Comparison of ENCODE assay signal across 10 mouse cellular contexts in the genomic region with DNA sequence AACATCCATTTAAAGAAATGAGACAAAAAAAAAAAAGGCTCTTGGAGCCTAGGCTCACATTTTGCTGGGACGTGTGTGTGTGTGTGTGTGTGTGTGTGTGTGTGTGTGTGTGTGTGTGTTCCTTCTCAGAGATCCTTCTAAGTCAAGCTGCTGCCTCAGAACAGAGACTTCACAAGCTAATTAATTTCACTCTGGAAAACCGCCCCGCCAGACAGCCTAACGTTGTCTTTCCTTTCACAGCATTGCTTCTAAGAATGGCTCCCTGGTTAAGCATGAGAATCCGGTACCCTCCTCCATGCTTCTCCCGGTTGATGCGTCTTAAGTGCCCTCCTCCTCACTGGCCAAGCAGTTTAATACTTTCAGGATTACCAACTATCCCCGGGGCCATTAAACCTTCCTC.
A peak's percentile ranks its signal among the peaks of the same experiment; 100 is the strongest.
DNase-seq lines count a peak whose midpoint lies in the region; ATAC-seq and TF ChIP-seq lines count a peak whose summit lies in the region.
"Had no signal": no experiment of that assay in that cellular context is flagged by ENCODE, and none has a peak within 500 bp of the region (broad histone marks: within the 10 kb centered on the region; RNA-seq: fewer than 3 reads in every experiment).

No protein-coding gene starts in this region.

- no peaks in the 10 kb centered on the region for H3K9me3 ChIP-seq in embryonic facial prominence, embryonic 15.5 days (replicated peaks)
- no peaks in the 10 kb centered on the region for H3K9me3 ChIP-seq in hindbrain, postnatal 0 days (ENCODE audit: low read length)
- H3K9me3 ChIP-seq in neural tube, embryonic 15.5 days (replicated peaks) = no peaks in the 10 kb centered on the region
- H3K9me3 ChIP-seq: lung, embryonic 15.5 days had no signal

- H3K27me3 ChIP-seq in embryonic facial prominence, embryonic 15.5 days = no peaks in the 10 kb centered on the region
- no peaks in the 10 kb centered on the region for H3K27me3 ChIP-seq in hindbrain, postnatal 0 days (ENCODE audit: insufficient read depth, low read length)
- no peaks in the 10 kb centered on the region for H3K27me3 ChIP-seq in neural tube, embryonic 15.5 days (replicated peaks)
- H3K27me3 ChIP-seq: lung, embryonic 15.5 days had no signal

- H3K4me1 ChIP-seq in embryonic facial prominence, embryonic 15.5 days = peaks cover 16% of the 10 kb centered on the region
- H3K4me1 ChIP-seq in hindbrain, postnatal 0 days (ENCODE audit: insufficient read depth, low read length) = peaks cover 7% of the 10 kb centered on the region; the same call in 1 of the 2 replicates
- peaks cover 14% of the 10 kb centered on the region for H3K4me1 ChIP-seq in neural tube, embryonic 15.5 days
- H3K4me1 ChIP-seq: lung, embryonic 15.5 days had no signal

- intact Hi-C loops in left cerebral cortex, postnatal 14 days (cut with DNase I) = loop anchor here (5.0 kb wide), 1 partner anchor 126 kb away; no protein-coding TSS in a partner anchor

- H3K27ac ChIP-seq in embryonic facial prominence, embryonic 15.5 days (replicated peaks) = no peak overlapping the region
- H3K27ac ChIP-seq in hindbrain, postnatal 0 days = no peak overlapping the region
- peak overlapping the region; percentile 33; the same call in 1 of the 2 replicates for H3K27ac ChIP-seq in neural tube, embryonic 15.5 days (replicated peaks)
- H3K27ac ChIP-seq: lung, embryonic 15.5 days had no signal

- 15% methylated on average over 8 of the region's 8 CpGs for WGBS in embryonic facial prominence, embryonic 15.5 days
- 25% methylated on average over 8 of the region's 8 CpGs for WGBS in hindbrain, postnatal 0 days
- 13% methylated on average over 8 of the region's 8 CpGs for WGBS in neural tube, embryonic 15.5 days

- peak overlapping the region; percentile 40 for H3K4me2 ChIP-seq in embryonic facial prominence, embryonic 15.5 days (replicated peaks)
- H3K4me2 ChIP-seq in hindbrain, postnatal 0 days (ENCODE audit: low read depth, low read length) = peak overlapping the region; percentile 22
- peak overlapping the region; percentile 50 for H3K4me2 ChIP-seq in neural tube, embryonic 15.5 days

- ATAC-seq in embryonic facial prominence, embryonic 15.5 days (ENCODE audit: insufficient number of reproducible peaks, low FRiP score, low TSS enrichment, low read depth) = no peak
- ATAC-seq in hindbrain, postnatal 0 days = no peak
- no peak for ATAC-seq in neural tube, embryonic 15.5 days (ENCODE audit: low FRiP score)

- peak overlapping the region; percentile 7; the same call in 1 of the 2 replicates for H3K4me3 ChIP-seq in embryonic facial prominence, embryonic 15.5 days (replicated peaks)
- no peak overlapping the region for H3K4me3 ChIP-seq in hindbrain, postnatal 0 days (ENCODE audit: low read length)
- H3K4me3 ChIP-seq in neural tube, embryonic 15.5 days (replicated peaks) = peak overlapping the region; percentile 21; the same call in 1 of the 2 replicates
- H3K4me3 ChIP-seq: lung, embryonic 15.5 days had no signal

- no peak for TF ChIP-seq CTCF in hindbrain, postnatal 0 days (IDR thresholded peaks at IDR 0.05; ENCODE audit: low read depth)

- DNase-seq in left cerebral cortex, postnatal 14 days (ENCODE audit: low spot score in 2 of 2) = peak; percentile 55 to 69
- no peak for DNase-seq in left cerebral cortex, adult 11 months (ENCODE audit: low spot score)
- peak; percentile 22 for DNase-seq in hindbrain, postnatal 0 days (ENCODE audit: low spot score)
- no peak for DNase-seq in B cell, adult 2 months
- DNase-seq in cerebellum, adult 11 months = no peak
- DNase-seq: heart, adult 11 months; thymus, postnatal 14 days had no signal

- no peaks in the 10 kb centered on the region for H3K36me3 ChIP-seq in embryonic facial prominence, embryonic 15.5 days
- no peaks in the 10 kb centered on the region for H3K36me3 ChIP-seq in hindbrain, postnatal 0 days (ENCODE audit: insufficient read depth, low read length)
- H3K36me3 ChIP-seq in neural tube, embryonic 15.5 days = no peaks in the 10 kb centered on the region
- H3K36me3 ChIP-seq: lung, embryonic 15.5 days had no signal

- H3K9ac ChIP-seq in embryonic facial prominence, embryonic 15.5 days = no peak overlapping the region
- H3K9ac ChIP-seq in hindbrain, postnatal 0 days (replicated peaks; ENCODE audit: low read length) = no peak overlapping the region
- H3K9ac ChIP-seq in neural tube, embryonic 15.5 days (replicated peaks) = no peak overlapping the region
- H3K9ac ChIP-seq: lung, embryonic 15.5 days had no signal

Comparison
In these comparisons a context has a peak if more than half of its experiments do, and no peak if none do; other contexts are left out.
1. DNase-seq: peak in left cerebral cortex, postnatal 14 days (2 of 2) and hindbrain, postnatal 0 days (single experiment); none in left cerebral cortex, adult 11 months (single experiment), B cell, adult 2 months (0 of 2) and cerebellum, adult 11 months (single experiment).
2. Peak in every context shown above with its lines, with median percentiles within 50 percentile points of each other: H3K4me2 ChIP-seq.